Mouse (Mus musculus) kidney, postnatal 25 days (tissue): Measurements from ENCODE around the gene Snrpc.

Experiments
- DNase-seq, 2 experiments: peaks; one replicate each; pipeline ENCODE4 v3.0.0; 2021; ENCODE audit warnings: mixed read lengths in 2 of 2

Snrpc gene

GRCm38 (mm10) chr17:27866737-27867136 lies 28.8 kb downstream of the Snrpc start:
- DNase-seq = no peak

GRCm38 (mm10) chr17:27871851-27872250 lies 33.9 kb downstream of the Snrpc start:
- no peak for DNase-seq

- no peak for DNase-seq
Observed at GRCm38 (mm10) chr17:27873583-27873982, 35.6 kb downstream of the Snrpc start.

GRCm38 (mm10) chr17:27874510-27874909 lies 36.6 kb downstream of the Snrpc start:
- no peak for DNase-seq

- peak in 1 of 2 experiments; percentile 25 for DNase-seq
Observed at GRCm38 (mm10) chr17:27881518-27881917, 43.6 kb downstream of the Snrpc start.

- DNase-seq = no peak
Observed at GRCm38 (mm10) chr17:27883129-27883528, 45.2 kb downstream of the Snrpc start.

GRCm38 (mm10) chr17:27883994-27884393 lies 46.0 kb downstream of the Snrpc start:
- no peak for DNase-seq

GRCm38 (mm10) chr17:27886499-27887210 lies 48.7 kb downstream of the Snrpc start:
- no peak for DNase-seq
